Mouse (Mus musculus): ENCODE measurements around the gene Casd1.
A peak's percentile ranks its signal among the peaks of the same experiment; 100 is the strongest.

DNA sequence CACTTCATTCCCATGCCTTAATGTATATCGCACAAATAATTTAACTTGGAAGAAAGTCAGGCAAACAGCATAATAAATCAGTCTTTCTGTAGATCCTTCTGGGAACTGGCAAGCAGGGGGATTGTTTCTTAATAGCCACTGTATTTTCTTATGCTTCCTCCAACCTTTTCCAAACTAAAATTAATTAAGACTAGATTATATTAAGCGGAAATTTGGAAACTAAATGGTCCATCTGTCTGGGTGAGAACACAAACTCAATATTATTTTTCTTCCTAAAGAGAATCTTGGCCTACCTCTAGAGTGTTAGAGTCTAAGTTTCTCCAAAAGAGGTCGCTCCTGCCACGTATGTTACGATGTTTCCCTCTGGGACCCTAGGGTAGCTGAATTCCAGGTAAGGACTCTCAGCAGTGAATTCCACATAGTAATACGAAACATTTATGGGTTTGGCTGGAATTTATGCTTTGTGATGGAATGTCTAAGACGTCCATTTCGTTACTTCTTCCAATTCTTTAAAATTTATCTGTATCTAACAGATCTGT, 52.0 kb downstream of the Casd1 start:
- TF ChIP-seq CTCF (IDR thresholded peaks at IDR 0.05; ENCODE audit: low read depth) (peak; percentile 38), EP300 (optimal IDR thresholded peaks at IDR 0.05) (no peak)
